Mouse (Mus musculus) kidney, adult 2 months (tissue): ENCODE data around the gene Soga1.

ENCODE experiments used
- CTCF ChIP-seq: fragments of 200-500 bp; conservative IDR thresholded peaks from 2 replicates; pipeline ENCODE4 v1.5.1; 2011; ENCODE audit warnings: low read depth, mild to moderate bottlenecking, control low read depth, low read length, moderate library complexity, mixed read lengths; ENCODE audit not compliant: insufficient read depth, insufficient read length
- POLR2A ChIP-seq: fragments of 200-500 bp; IDR thresholded peaks from one replicate; pipeline ENCODE4 v1.6.1; 2011; ENCODE audit warnings: low read depth, low read length, control low read depth

DNA sequence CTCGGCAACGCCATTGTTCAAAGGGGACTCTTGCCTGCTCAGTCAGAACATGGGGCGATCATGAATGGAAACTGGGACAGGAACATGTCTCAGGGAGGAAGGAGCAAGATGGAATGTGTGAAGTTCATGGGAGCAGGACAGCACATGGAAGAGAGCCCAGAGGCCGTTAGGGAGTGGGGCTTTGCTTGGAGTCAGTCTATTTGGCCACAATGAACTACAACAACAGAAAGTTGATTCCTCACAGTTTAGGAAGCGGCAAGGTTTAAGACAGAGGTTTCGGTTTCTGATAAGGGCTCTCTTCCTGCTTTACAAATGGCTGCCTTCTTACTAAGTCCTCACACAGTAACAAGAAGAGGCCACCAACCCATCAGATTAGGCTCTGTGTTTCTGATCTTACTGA lies 111.7 kb downstream of the Soga1 start:
- TF ChIP-seq CTCF (no peak), POLR2A (no peak)
